Mouse (Mus musculus): ENCODE measurements around the gene Rpl9-ps6. TPM values are rescaled to one million over a fixed set of nuclear protein-coding genes. Genes with fewer than 3 reads are reported as not detected.
"Not testable (repeated sequence)": the region's sequence is repeated elsewhere in the genome, so short reads cannot be mapped to it uniquely, and the experiment has no call there.

Gene Rpl9-ps6
- total RNA-seq, 2 experiments from 2014 or later: 50.7 to 57.0 TPM

- DNase-seq: no peak
Observed at GRCm38 (mm10) chr19:32481511-32481910, 15.1 kb upstream of the Rpl9-ps6 start.

- DNase-seq: no peak
Observed at GRCm38 (mm10) chr19:32480791-32481442, 14.5 kb upstream of the Rpl9-ps6 start.

- no peak for DNase-seq
Observed at GRCm38 (mm10) chr19:32480255-32480654, 13.9 kb upstream of the Rpl9-ps6 start.

GRCm38 (mm10) chr19:32476712-32477052, 10.3 kb upstream of the Rpl9-ps6 start:
- DNase-seq: no peak

- no peak for DNase-seq
Observed at GRCm38 (mm10) chr19:32476016-32476711, 9.8 kb upstream of the Rpl9-ps6 start.

- DNase-seq: no peak
Observed at GRCm38 (mm10) chr19:32470570-32471263, 4.3 kb upstream of the Rpl9-ps6 start.

- peak; percentile 13 to 16 for DNase-seq
Observed at GRCm38 (mm10) chr19:32470059-32470497, 3.7 kb upstream of the Rpl9-ps6 start.

GRCm38 (mm10) chr19:32467325-32467724, 947 bp upstream of the Rpl9-ps6 start:
- no peak for DNase-seq

GRCm38 (mm10) chr19:32465228-32465627, 1.1 kb downstream of the Rpl9-ps6 start:
- no peak for DNase-seq

- DNase-seq: no peak
Observed at GRCm38 (mm10) chr19:32463037-32463436, 3.3 kb downstream of the Rpl9-ps6 start.

GRCm38 (mm10) chr19:32457631-32458030, 8.7 kb downstream of the Rpl9-ps6 start:
- DNase-seq: not testable (repeated sequence)

- no peak for DNase-seq
Observed at GRCm38 (mm10) chr19:32456744-32457143, 9.6 kb downstream of the Rpl9-ps6 start.

- no peak for DNase-seq
Observed at GRCm38 (mm10) chr19:32452231-32452630, 14.1 kb downstream of the Rpl9-ps6 start.

GRCm38 (mm10) chr19:32448931-32449330, 17.4 kb downstream of the Rpl9-ps6 start:
- no peak for DNase-seq

- DNase-seq: peak; percentile 61 to 70
Observed at GRCm38 (mm10) chr19:32441568-32441967, 24.8 kb downstream of the Rpl9-ps6 start.

- DNase-seq: no peak
Observed at GRCm38 (mm10) chr19:32439356-32439755, 27.0 kb downstream of the Rpl9-ps6 start.

GRCm38 (mm10) chr19:32425856-32426255, 40.5 kb downstream of the Rpl9-ps6 start:
- DNase-seq: no peak

- no peak for DNase-seq
Observed at GRCm38 (mm10) chr19:32424706-32425105, 41.7 kb downstream of the Rpl9-ps6 start.

GRCm38 (mm10) chr19:32419069-32419468, 47.3 kb downstream of the Rpl9-ps6 start:
- DNase-seq: peak; percentile 25 to 26

GRCm38 (mm10) chr19:32416692-32417317, 49.6 kb downstream of the Rpl9-ps6 start:
- peak; percentile 52 to 61 for DNase-seq

Data from adrenal gland, postnatal 36 days (tissue).